Mouse (Mus musculus): ENCODE results near the gene Phtf2.

DNA sequence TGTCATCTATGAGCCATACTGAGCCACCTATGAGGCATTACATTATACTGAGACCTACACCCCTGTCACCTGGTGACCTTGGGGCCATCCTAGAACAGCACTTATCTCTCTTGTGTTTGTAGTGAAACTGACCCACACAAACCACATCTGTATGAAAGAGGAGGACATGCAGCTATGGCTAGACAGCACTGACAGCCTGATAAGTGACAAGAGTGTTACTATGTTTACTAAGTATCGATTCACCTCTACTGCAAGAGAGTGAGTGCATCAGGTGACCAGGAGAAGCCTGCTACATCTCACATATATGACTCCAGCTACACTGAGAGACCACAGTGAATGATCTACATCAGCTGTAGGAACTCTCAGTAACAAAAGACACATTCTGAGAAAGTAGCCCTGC, 51.2 kb downstream of the Phtf2 start:
- TF ChIP-seq CTCF (IDR thresholded peaks at IDR 0.05; ENCODE audit: borderline replicate concordance, insufficient read depth, low read length) (no peak), POLR2A (IDR thresholded peaks at IDR 0.05; ENCODE audit: low read depth, low read length) (no peak)

Measured in embryonic fibroblast, embryonic 13.5 days (primary cell).